Mouse (Mus musculus): ENCODE measurements around the gene Abl2. TPM values are rescaled to one million over a fixed set of nuclear protein-coding genes. Genes with fewer than 3 reads are reported as not detected.
A peak's percentile ranks its signal among the peaks of the same experiment; 100 is the strongest.

Gene Abl2
- total and polyA plus RNA-seq, 3 experiments = 10.0 to 19.8 (median 15.5) TPM

- H3K27ac ChIP-seq (ENCODE audit: insufficient read depth, low read depth) = peak overlapping the region; percentile 58
- H3K9ac ChIP-seq (ENCODE audit: insufficient read depth, low read depth) = no peak overlapping the region
- no peak for TF ChIP-seq UBTF (IDR thresholded peaks at IDR 0.05; ENCODE audit: low read depth, low read length)
- TF ChIP-seq POLR2AphosphoS2 (IDR thresholded peaks at IDR 0.05; ENCODE audit: low read depth, low read length) = no peak
- no peak for TF ChIP-seq JUN (IDR thresholded peaks at IDR 0.05; ENCODE audit: insufficient read depth, low read depth, low read length)
- peak; percentile 27; the same call in 1 of the 2 replicates for TF ChIP-seq EP300 (IDR thresholded peaks at IDR 0.05; ENCODE audit: low read length)
- TF ChIP-seq GABPA (IDR thresholded peaks at IDR 0.05; ENCODE audit: insufficient replicate concordance, low read depth, low read length) = no peak
- peak; percentile 16; the same call in 1 of the 2 replicates for TF ChIP-seq IRF4 (IDR thresholded peaks at IDR 0.05; ENCODE audit: low read depth, low read length)
- TF ChIP-seq MEF2A (IDR thresholded peaks at IDR 0.05; ENCODE audit: borderline replicate concordance, low read depth, low read length) = peak; percentile 76
- peak; percentile 94 for TF ChIP-seq ETS1 (conservative IDR thresholded peaks at IDR 0.05; ENCODE audit: low read depth, low read length)
- TF ChIP-seq NRF1 (IDR thresholded peaks at IDR 0.05; ENCODE audit: low read depth, low read length) = no peak
- TF ChIP-seq TCF12 (IDR thresholded peaks at IDR 0.05; ENCODE audit: low read depth, low read length) = 0 out of 2 replicates have a peak, but pooled peaks have one; percentile 24
- TF ChIP-seq E2F4 (IDR thresholded peaks at IDR 0.05; ENCODE audit: insufficient replicate concordance, low read depth, low read length) = no peak
- peak; percentile 83 for TF ChIP-seq BHLHE40 (IDR thresholded peaks at IDR 0.05; ENCODE audit: low read depth, low read length)
- 0 out of 2 replicates have a peak, but pooled peaks have one; percentile 21 for TF ChIP-seq MXI1 (IDR thresholded peaks at IDR 0.05; ENCODE audit: low read depth, low read length)
- peak; percentile 77 for TF ChIP-seq ZNF384 (IDR thresholded peaks at IDR 0.05; ENCODE audit: low read depth, low read length)
- TF ChIP-seq MAZ (IDR thresholded peaks at IDR 0.05; ENCODE audit: low read depth, low read length) = no peak
- TF ChIP-seq CTCF (conservative IDR thresholded peaks at IDR 0.05 in 1 of 2, IDR thresholded peaks at IDR 0.05 in 1 of 2; ENCODE audit: low read depth in 2 of 2, low read length in 2 of 2) = no peak
- peaks cover 3% of the 10 kb centered on the region for H3K79me2 ChIP-seq (replicated peaks; ENCODE audit: control insufficient read depth, extremely low read depth, insufficient read depth, poor library complexity, severe bottlenecking)
- H3K4me1 ChIP-seq (ENCODE audit: control insufficient read depth in 1 of 2, insufficient read depth in 2 of 2) = peaks cover 20 to 82% of the 10 kb centered on the region in 2 experiments
- H3K4me2 ChIP-seq (ENCODE audit: insufficient read depth, low read depth, poor library complexity, severe bottlenecking) = no peak overlapping the region
- peak; percentile 69 for DNase-seq (ENCODE audit: extremely low read depth)
- H3K36me3 ChIP-seq (replicated peaks in 1 of 2; ENCODE audit: control insufficient read depth in 1 of 2, insufficient read depth in 1 of 2, low read length in 1 of 2) = peaks cover 41 to 85% of the 10 kb centered on the region in 2 experiments
- in situ Hi-C loops (cut with MboI; ENCODE audit: low pct_ligation_motif_present, low pct_unique_long_range_greater_than_20kb, low sequenced_read_pairs) (no loop called here), dilution Hi-C loops (cut with MboI; ENCODE audit: extremely low pct_ligation_motif_present, extremely low pct_unique_long_range_greater_than_20kb, low sequenced_read_pairs) (no loop called here)
- no peaks in the 10 kb centered on the region for H3K27me3 ChIP-seq (replicated peaks)
- H3K4me3 ChIP-seq (replicated peaks in 1 of 3; ENCODE audit: low read depth in 2 of 3, low read length in 2 of 3, poor library complexity in 1 of 3) = peak overlapping the region in 1 of 3 experiments; percentile 24
- no peaks in the 10 kb centered on the region for H3K9me3 ChIP-seq (replicated peaks; ENCODE audit: low read length)
These were observed 108.7 kb downstream of the Abl2 start for GRCm38 (mm10) chr1:156667141-156667926.

GRCm38 (mm10) chr1:156668602-156669001 lies 110.0 kb downstream of the Abl2 start:
- H3K9me3 ChIP-seq (replicated peaks; ENCODE audit: low read length) = no peaks in the 10 kb centered on the region
- in situ Hi-C loops (cut with MboI; ENCODE audit: low pct_ligation_motif_present, low pct_unique_long_range_greater_than_20kb, low sequenced_read_pairs) (no loop called here), dilution Hi-C loops (cut with MboI; ENCODE audit: extremely low pct_ligation_motif_present, extremely low pct_unique_long_range_greater_than_20kb, low sequenced_read_pairs) (no loop called here)
- no peaks in the 10 kb centered on the region for H3K27me3 ChIP-seq (replicated peaks)
- DNase-seq (ENCODE audit: extremely low read depth) = peak; percentile 35
- peaks cover 20 to 77% of the 10 kb centered on the region in 2 experiments for H3K4me1 ChIP-seq (ENCODE audit: control insufficient read depth in 1 of 2, insufficient read depth in 2 of 2)
- no peak for TF ChIP-seq TBP (conservative IDR thresholded peaks at IDR 0.05; ENCODE audit: low read depth, low read length)
- no peak for TF ChIP-seq USF2 (conservative IDR thresholded peaks at IDR 0.05; ENCODE audit: low read depth, low read length)
- TF ChIP-seq SMC3 (IDR thresholded peaks at IDR 0.05; ENCODE audit: low read depth, low read length) = no peak
- TF ChIP-seq KAT2A (IDR thresholded peaks at IDR 0.05; ENCODE audit: insufficient replicate concordance, low read length) = no peak
- TF ChIP-seq MAZ (IDR thresholded peaks at IDR 0.05; ENCODE audit: low read depth, low read length) = no peak
- no peak for TF ChIP-seq PAX5 (IDR thresholded peaks at IDR 0.05; ENCODE audit: low read length)
- no peak for TF ChIP-seq RAD21 (IDR thresholded peaks at IDR 0.05; ENCODE audit: low read depth, low read length)
- H3K4me2 ChIP-seq (ENCODE audit: insufficient read depth, low read depth, poor library complexity, severe bottlenecking) = no peak overlapping the region
- H3K27ac ChIP-seq (ENCODE audit: insufficient read depth, low read depth) = peak overlapping the region; percentile 59
- H3K79me2 ChIP-seq (replicated peaks; ENCODE audit: control insufficient read depth, extremely low read depth, insufficient read depth, poor library complexity, severe bottlenecking) = peaks cover 6% of the 10 kb centered on the region
- H3K36me3 ChIP-seq (replicated peaks in 1 of 2; ENCODE audit: control insufficient read depth in 1 of 2, insufficient read depth in 1 of 2, low read length in 1 of 2) = peaks cover 36 to 77% of the 10 kb centered on the region in 2 experiments
- H3K9ac ChIP-seq (ENCODE audit: insufficient read depth, low read depth) = no peak overlapping the region
- no peak overlapping the region for H3K4me3 ChIP-seq (replicated peaks in 1 of 3; ENCODE audit: low read depth in 2 of 3, low read length in 2 of 3, poor library complexity in 1 of 3)
